Mouse (Mus musculus): ENCODE measurements around the gene Frs2. TPM values are rescaled to one million over a fixed set of nuclear protein-coding genes. Genes with fewer than 3 reads are reported as not detected.
A peak's percentile ranks its signal among the peaks of the same experiment; 100 is the strongest.
"Not testable (repeated sequence)": the region's sequence is repeated elsewhere in the genome, so short reads cannot be mapped to it uniquely, and the experiment has no call there.

Gene Frs2
- polyA plus RNA-seq, 1 experiment from 2014 or later = 14.6 TPM

GRCm38 (mm10) chr10:117049253-117049652 is 99.1 kb downstream of the Frs2 start:
- DNase-seq (ENCODE audit: low spot score) = no peak

- no peak for DNase-seq (ENCODE audit: low spot score)
Measured at GRCm38 (mm10) chr10:117045175-117046056, 102.9 kb downstream of the Frs2 start, which contains the start of gene Lrrc10. Gene Lrrc10, plus strand, starts transcription at chr10:117045341.

- DNase-seq (ENCODE audit: low spot score) = not testable (repeated sequence)
Measured at GRCm38 (mm10) chr10:117043497-117044166, 104.7 kb downstream of the Frs2 start.

GRCm38 (mm10) chr10:117042295-117042694 is 106.0 kb downstream of the Frs2 start:
- no peak for DNase-seq (ENCODE audit: low spot score)

- no peak for DNase-seq (ENCODE audit: low spot score)
Measured at GRCm38 (mm10) chr10:117040355-117040754, 108.0 kb downstream of the Frs2 start.

GRCm38 (mm10) chr10:117033785-117034184 is 114.5 kb downstream of the Frs2 start:
- peak; percentile 82 for DNase-seq (ENCODE audit: low spot score)

GRCm38 (mm10) chr10:117031160-117031559 is 117.2 kb downstream of the Frs2 start:
- DNase-seq (ENCODE audit: low spot score) = no peak

GRCm38 (mm10) chr10:117026176-117026575 is 122.2 kb downstream of the Frs2 start:
- DNase-seq (ENCODE audit: low spot score) = no peak

- DNase-seq (ENCODE audit: low spot score) = not testable (repeated sequence)
Measured at GRCm38 (mm10) chr10:117025776-117026175, 122.6 kb downstream of the Frs2 start.

- DNase-seq (ENCODE audit: low spot score) = no peak
Measured at GRCm38 (mm10) chr10:117023693-117024092, 124.6 kb downstream of the Frs2 start.

- DNase-seq (ENCODE audit: low spot score) = no peak
Measured at GRCm38 (mm10) chr10:117021020-117021754, 127.1 kb downstream of the Frs2 start.

Other genes with a start within 250 kb of the Frs2 start
- 20.6 and 22.5 TPM in 2 replicates for gene Rab3ip, start 197.8 kb downstream of the Frs2 start, polyA plus RNA-seq (2015; fragmentation: Nextera tagmentation; extraction: Ambion mirVana)
- not detected in 2 replicates for gene Gm10271, start 175.9 kb downstream of the Frs2 start, polyA plus RNA-seq (2015; fragmentation: Nextera tagmentation; extraction: Ambion mirVana)
- not detected in 2 replicates for gene Best3, start 162.2 kb downstream of the Frs2 start, polyA plus RNA-seq (2015; fragmentation: Nextera tagmentation; extraction: Ambion mirVana)
- gene Lrrc10, start 103.2 kb downstream of the Frs2 start, polyA plus RNA-seq (2015; fragmentation: Nextera tagmentation; extraction: Ambion mirVana) = not detected in 2 replicates
- 263 and 270 TPM in 2 replicates for gene Cct2, start 84.7 kb downstream of the Frs2 start, polyA plus RNA-seq (2015; fragmentation: Nextera tagmentation; extraction: Ambion mirVana)
- 89.8 and 97.7 TPM in 2 replicates for gene Yeats4, start 76.0 kb upstream of the Frs2 start, polyA plus RNA-seq (2015; fragmentation: Nextera tagmentation; extraction: Ambion mirVana)
- not detected in 2 replicates for gene 9530003J23Rik, start 90.2 kb upstream of the Frs2 start, polyA plus RNA-seq (2015; fragmentation: Nextera tagmentation; extraction: Ambion mirVana)
- gene Lyz2, start 133.8 kb upstream of the Frs2 start, polyA plus RNA-seq (2015; fragmentation: Nextera tagmentation; extraction: Ambion mirVana) = 102 and 114 TPM in 2 replicates
- 10.6 and 11.3 TPM in 2 replicates for gene Lyz1, start 144.3 kb upstream of the Frs2 start, polyA plus RNA-seq (2015; fragmentation: Nextera tagmentation; extraction: Ambion mirVana)
- 154 and 161 TPM in 2 replicates for gene Cpsf6, start 231.5 kb upstream of the Frs2 start, polyA plus RNA-seq (2015; fragmentation: Nextera tagmentation; extraction: Ambion mirVana)